23 mouse cellular contexts compared by ENCODE assay signal in genomic region chr14:19701546-19701945, GRCm38 (mm10).
"Had no signal": no experiment of that assay in that cellular context is flagged by ENCODE, and none has a peak within 500 bp of the region (broad histone marks: within the 10 kb centered on the region; RNA-seq: fewer than 3 reads in every experiment).

No protein-coding gene starts in this region.

- H3K4me3 ChIP-seq: left cerebral cortex, adult 2 months; limb, embryonic 12.5 days; limb, embryonic 15.5 days; midbrain, embryonic 10.5 days; midbrain, embryonic 15.5 days; neural tube, embryonic 13.5 days had no signal

- H3K36me3 ChIP-seq: limb, embryonic 12.5 days; limb, embryonic 15.5 days; midbrain, embryonic 10.5 days; midbrain, embryonic 15.5 days; neural tube, embryonic 13.5 days had no signal

- DNase-seq: kidney, adult 2 months; kidney, postnatal 25 days; layer of hippocampus, postnatal 36 days; left cerebral cortex, postnatal 4 days; liver, postnatal 0 days; lung, embryonic 14.5 days; right cerebral cortex, adult 18-20 months; right cerebral cortex, postnatal 14 days; right cerebral cortex, postnatal 4 days; thymus, adult 18-20 months; thymus, postnatal 36 days had no signal

- H3K27me3 ChIP-seq: limb, embryonic 15.5 days; midbrain, embryonic 15.5 days had no signal

- H3K9ac ChIP-seq: limb, embryonic 12.5 days; limb, embryonic 15.5 days; liver, embryonic 14.5 days; liver, postnatal 0 days; lung, embryonic 14.5 days; midbrain, embryonic 15.5 days; neural tube, embryonic 13.5 days had no signal

- ATAC-seq: intestine, postnatal 0 days; liver, postnatal 0 days; lung, postnatal 0 days; midbrain, embryonic 15.5 days had no signal

- H3K4me2 ChIP-seq: limb, embryonic 12.5 days; limb, embryonic 15.5 days; liver, embryonic 11.5 days; lung, embryonic 14.5 days; midbrain, embryonic 15.5 days; neural tube, embryonic 13.5 days had no signal

- H3K4me1 ChIP-seq: limb, embryonic 12.5 days; neural tube, embryonic 13.5 days had no signal

- H3K27ac ChIP-seq: kidney, postnatal 0 days; left cerebral cortex, adult 2 months; limb, embryonic 12.5 days; limb, embryonic 15.5 days; liver, embryonic 14.5 days; macrophage; midbrain, embryonic 10.5 days; midbrain, embryonic 15.5 days; neural tube, embryonic 13.5 days had no signal

- H3K9me3 ChIP-seq: limb, embryonic 12.5 days; limb, embryonic 15.5 days; midbrain, embryonic 10.5 days; midbrain, embryonic 15.5 days; neural tube, embryonic 13.5 days had no signal
